Comparison of ENCODE assay signal across 14 mouse cellular contexts in genomic region chr4:11887377-11887776, GRCm38 (mm10).
DNase-seq lines count a peak whose midpoint lies in the region; ATAC-seq lines count a peak whose summit lies in the region.
"Had no signal": no experiment of that assay in that cellular context is flagged by ENCODE, and none has a peak within 500 bp of the region (broad histone marks: within the 10 kb centered on the region; RNA-seq: fewer than 3 reads in every experiment).

No protein-coding gene starts in this region.

- H3K4me1 ChIP-seq in forebrain, embryonic 10.5 days: peaks cover 14% of the 10 kb centered on the region
- H3K4me1 ChIP-seq in hindbrain, embryonic 15.5 days (replicated peaks): 0 out of 2 replicates have a peak, but pooled peaks cover 3% of the 10 kb centered on the region
- H3K4me1 ChIP-seq in neural tube, embryonic 12.5 days: 0 out of 2 replicates have a peak, but pooled peaks cover 4% of the 10 kb centered on the region

- peak; percentile 39 for DNase-seq in brain, adult 2 months (ENCODE audit: low read depth, low spot score)
- DNase-seq in forebrain, embryonic 10.5 days (ENCODE audit: extremely low spot score, low spot score): no peak
- DNase-seq in thymus, postnatal 0 days (ENCODE audit: low spot score): no peak
- DNase-seq in urinary bladder, postnatal 4 days (ENCODE audit: low spot score in 2 of 2): no peak
- no peak for DNase-seq in cerebellum, postnatal 36 days
- DNase-seq in frontal cortex, adult 2 months (ENCODE audit: extremely low spot score in 1 of 2, low spot score in 1 of 2): no peak
- DNase-seq: cerebellum, adult 9-11 months; heart, adult 2 months; kidney, postnatal 36 days; liver, postnatal 0 days; right cerebral cortex, postnatal 14 days had no signal

- no peaks in the 10 kb centered on the region for H3K27me3 ChIP-seq in forebrain, embryonic 10.5 days (ENCODE audit: poor library complexity, severe bottlenecking)
- H3K27me3 ChIP-seq in hindbrain, embryonic 15.5 days: no peaks in the 10 kb centered on the region
- H3K27me3 ChIP-seq in neural tube, embryonic 12.5 days (replicated peaks): no peaks in the 10 kb centered on the region

- 0 out of 2 replicates have a peak overlapping the region, but pooled peaks have one; percentile 8 for H3K27ac ChIP-seq in forebrain, embryonic 10.5 days
- no peak overlapping the region for H3K27ac ChIP-seq in hindbrain, embryonic 15.5 days (replicated peaks)
- no peak overlapping the region for H3K27ac ChIP-seq in neural tube, embryonic 12.5 days
- H3K27ac ChIP-seq: heart, adult 2 months had no signal

- 22% methylated on average over 1 of the region's 1 CpGs for WGBS in forebrain, embryonic 10.5 days
- WGBS in hindbrain, embryonic 15.5 days: 3% methylated on average over 1 of the region's 1 CpGs
- 2% methylated on average over 1 of the region's 1 CpGs for WGBS in neural tube, embryonic 12.5 days

- H3K9me3 ChIP-seq in forebrain, embryonic 10.5 days: no peaks in the 10 kb centered on the region
- H3K9me3 ChIP-seq in hindbrain, embryonic 15.5 days: no peaks in the 10 kb centered on the region
- H3K9me3 ChIP-seq in neural tube, embryonic 12.5 days: no peaks in the 10 kb centered on the region

- peak; percentile 70; the same call in 1 of the 2 replicates for ATAC-seq in hindbrain, embryonic 15.5 days (ENCODE audit: low FRiP score, low read depth)
- peak; percentile 78 for ATAC-seq in neural tube, embryonic 12.5 days (ENCODE audit: low FRiP score, low read depth)
- ATAC-seq: liver, postnatal 0 days had no signal

- H3K9ac ChIP-seq in hindbrain, embryonic 15.5 days: no peak overlapping the region
- no peak overlapping the region for H3K9ac ChIP-seq in neural tube, embryonic 12.5 days
- H3K9ac ChIP-seq: liver, postnatal 0 days had no signal

- H3K36me3 ChIP-seq in forebrain, embryonic 10.5 days (replicated peaks): no peaks in the 10 kb centered on the region
- H3K36me3 ChIP-seq in hindbrain, embryonic 15.5 days: no peaks in the 10 kb centered on the region
- no peaks in the 10 kb centered on the region for H3K36me3 ChIP-seq in neural tube, embryonic 12.5 days

- no peak overlapping the region for H3K4me2 ChIP-seq in hindbrain, embryonic 15.5 days
- H3K4me2 ChIP-seq in neural tube, embryonic 12.5 days (replicated peaks): no peak overlapping the region

- H3K4me3 ChIP-seq in forebrain, embryonic 10.5 days: no peak overlapping the region
- no peak overlapping the region for H3K4me3 ChIP-seq in hindbrain, embryonic 15.5 days
- no peak overlapping the region for H3K4me3 ChIP-seq in neural tube, embryonic 12.5 days
- H3K4me3 ChIP-seq: erythroblast, embryonic 14.5 days; heart, adult 2 months had no signal
